Mouse (Mus musculus): ENCODE results near the gene Klk1. TPM values are rescaled to one million over a fixed set of nuclear protein-coding genes. Genes with fewer than 3 reads are reported as not detected.

Gene Klk1
- polyA plus RNA-seq, 1 experiment from 2014 or later = not detected

DNA sequence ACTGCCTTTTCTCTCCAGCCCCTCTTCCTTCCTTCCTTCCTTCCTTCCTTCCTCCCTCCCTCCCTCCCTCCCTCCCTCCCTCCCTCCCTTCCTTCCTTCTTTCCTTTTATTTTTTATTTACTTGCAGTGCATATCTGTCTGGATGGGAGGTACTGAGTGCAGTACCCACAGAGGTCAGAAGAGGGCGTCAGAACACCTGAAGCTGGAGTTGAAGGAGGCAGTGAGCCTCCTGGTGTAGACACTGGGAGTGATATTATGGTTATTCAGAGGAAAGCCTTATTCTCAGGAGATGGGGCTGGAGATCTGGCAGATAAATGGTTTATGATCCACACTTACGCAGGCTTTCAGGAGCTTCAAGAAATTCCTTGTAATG, 52.1 kb downstream of the Klk1 start:
- H3K27me3 ChIP-seq (ENCODE audit: control insufficient read depth, insufficient read depth, low read length) = no peaks in the 10 kb centered on the region
- 41% methylated on average over 2 of the region's 2 CpGs for WGBS
- H3K9me3 ChIP-seq (ENCODE audit: control insufficient read depth, low read length) = no peaks in the 10 kb centered on the region
- H3K4me1 ChIP-seq (ENCODE audit: control insufficient read depth, insufficient read depth, low read length) = no peaks in the 10 kb centered on the region
- H3K9ac ChIP-seq (replicated peaks; ENCODE audit: low read depth, low read length) = no peak overlapping the region
- H3K4me3 ChIP-seq (ENCODE audit: low read depth, low read length) = no peak overlapping the region
- no peak overlapping the region for H3K4me2 ChIP-seq (ENCODE audit: low read depth, low read length)
- H3K36me3 ChIP-seq (ENCODE audit: control insufficient read depth, insufficient read depth, low read length) = no peaks in the 10 kb centered on the region
- H3K27ac ChIP-seq (ENCODE audit: low read depth, low read length) = no peak overlapping the region
- ATAC-seq (ENCODE audit: low read depth) = no peak

Other genes with a start within 250 kb of the Klk1 start
- gene Klk1b9, start 249.3 kb upstream of the Klk1 start, polyA plus RNA-seq (2014; fragmentation: Nextera tagmentation; extraction: Ambion mirVana) = not detected in 2 replicates
- gene Klk1b11, start 229.5 kb upstream of the Klk1 start, polyA plus RNA-seq (2014; fragmentation: Nextera tagmentation; extraction: Ambion mirVana) = not detected in 2 replicates
- not detected in 2 replicates for gene Klk1b26, start 213.2 kb upstream of the Klk1 start, polyA plus RNA-seq (2014; fragmentation: Nextera tagmentation; extraction: Ambion mirVana)
- not detected in 2 replicates for gene Klk1b27, start 173.1 kb upstream of the Klk1 start, polyA plus RNA-seq (2014; fragmentation: Nextera tagmentation; extraction: Ambion mirVana)
- not detected in 2 replicates for gene Klk1b21, start 123.0 kb upstream of the Klk1 start, polyA plus RNA-seq (2014; fragmentation: Nextera tagmentation; extraction: Ambion mirVana)
- not detected in 2 replicates for gene Klk1b22, start 112.7 kb upstream of the Klk1 start, polyA plus RNA-seq (2014; fragmentation: Nextera tagmentation; extraction: Ambion mirVana)
- not detected in 2 replicates for gene Klk1b16, start 88.6 kb upstream of the Klk1 start, polyA plus RNA-seq (2014; fragmentation: Nextera tagmentation; extraction: Ambion mirVana)
- not detected in 2 replicates for gene Klk1b24, start 37.1 kb upstream of the Klk1 start, polyA plus RNA-seq (2014; fragmentation: Nextera tagmentation; extraction: Ambion mirVana)
- gene Klk1b3, start 27.2 kb upstream of the Klk1 start, polyA plus RNA-seq (2014; fragmentation: Nextera tagmentation; extraction: Ambion mirVana) = not detected in 2 replicates
- not detected in 2 replicates for gene Klk1b4, start 17.9 kb upstream of the Klk1 start, polyA plus RNA-seq (2014; fragmentation: Nextera tagmentation; extraction: Ambion mirVana)
- not detected in 2 replicates for gene Klk1b5, start 9.4 kb upstream of the Klk1 start, polyA plus RNA-seq (2014; fragmentation: Nextera tagmentation; extraction: Ambion mirVana)
- not detected in 2 replicates for gene Gm36864, start 10.8 kb downstream of the Klk1 start, polyA plus RNA-seq (2014; fragmentation: Nextera tagmentation; extraction: Ambion mirVana)
- gene 1700028J19Rik, start 21.3 kb downstream of the Klk1 start, polyA plus RNA-seq (2014; fragmentation: Nextera tagmentation; extraction: Ambion mirVana) = 1.5 and 1.6 TPM in 2 replicates
- gene 2410002F23Rik, start 21.4 kb downstream of the Klk1 start, polyA plus RNA-seq (2014; fragmentation: Nextera tagmentation; extraction: Ambion mirVana) = 164 and 180 TPM in 2 replicates
- not detected in 2 replicates for gene Acp4, start 32.0 kb downstream of the Klk1 start, polyA plus RNA-seq (2014; fragmentation: Nextera tagmentation; extraction: Ambion mirVana)
- gene Gm15517, start 36.1 kb downstream of the Klk1 start, polyA plus RNA-seq (2014; fragmentation: Nextera tagmentation; extraction: Ambion mirVana) = not detected in 2 replicates
- 2.8 and 4.6 TPM in 2 replicates for gene Clec11a, start 81.5 kb downstream of the Klk1 start, polyA plus RNA-seq (2014; fragmentation: Nextera tagmentation; extraction: Ambion mirVana)
- gene Shank1, start 84.9 kb downstream of the Klk1 start, polyA plus RNA-seq (2014; fragmentation: Nextera tagmentation; extraction: Ambion mirVana) = 39.9 and 62.7 TPM in 2 replicates
- 52.7 and 68.4 TPM in 2 replicates for gene Syt3, start 158.7 kb downstream of the Klk1 start, polyA plus RNA-seq (2014; fragmentation: Nextera tagmentation; extraction: Ambion mirVana)
- 2.0 and 2.6 TPM in 2 replicates for gene 1700008O03Rik, start 160.5 kb downstream of the Klk1 start, polyA plus RNA-seq (2014; fragmentation: Nextera tagmentation; extraction: Ambion mirVana)
- gene Lrrc4b, start 203.7 kb downstream of the Klk1 start, polyA plus RNA-seq (2014; fragmentation: Nextera tagmentation; extraction: Ambion mirVana) = 21.9 and 28.1 TPM in 2 replicates
- 3.3 and 5.2 TPM in 2 replicates for gene Aspdh, start 240.0 kb downstream of the Klk1 start, polyA plus RNA-seq (2014; fragmentation: Nextera tagmentation; extraction: Ambion mirVana)
- gene Josd2, start 242.6 kb downstream of the Klk1 start, polyA plus RNA-seq (2014; fragmentation: Nextera tagmentation; extraction: Ambion mirVana) = 26.9 and 33.4 TPM in 2 replicates